Mouse (Mus musculus) lung, embryonic 15.5 days (tissue): ENCODE measurements around the gene Hdac9. TPM values are rescaled to one million over a fixed set of nuclear protein-coding genes. Genes with fewer than 3 reads are reported as not detected.

Experiments
- ATAC-seq: fragments of 200-750 bp; cut with Nextera tagmentation; 2 replicates; pipeline ENCODE4 v1.8.0; 2017; ENCODE audit warnings: moderate number of reproducible peaks, borderline replicate concordance; ENCODE audit not compliant: low FRiP score, low TSS enrichment; ENCODE audit errors: extremely low read depth
- H3K27ac ChIP-seq: fragments of 300-500 bp; sonication (generic); 2 replicates; pipeline ENCODE4 v1.5.1; 2015; ENCODE audit warnings: moderate library complexity, mild to moderate bottlenecking, inconsistent platforms
- H3K27me3 ChIP-seq: fragments of 300-500 bp; sonication (generic); 2 replicates; pipeline ENCODE4 v1.6.1; 2015; ENCODE audit warnings: inconsistent platforms
- H3K36me3 ChIP-seq: fragments of 300-500 bp; sonication (generic); 2 replicates; pipeline ENCODE4 v1.6.1; 2015; ENCODE audit warnings: inconsistent platforms
- H3K4me1 ChIP-seq: fragments of 300-500 bp; sonication (generic); 2 replicates; pipeline ENCODE4 v1.6.1; 2015; ENCODE audit warnings: inconsistent platforms
- H3K4me2 ChIP-seq: fragments of 300-500 bp; sonication (generic); 2 replicates; pipeline ENCODE4 v1.6.1; 2015; ENCODE audit warnings: inconsistent platforms, mild to moderate bottlenecking, moderate library complexity
- H3K4me3 ChIP-seq: fragments of 300-500 bp; sonication (generic); 2 replicates; pipeline ENCODE4 v1.5.1; 2015; ENCODE audit warnings: mild to moderate bottlenecking, inconsistent platforms
- H3K9ac ChIP-seq: fragments of 300-500 bp; sonication (generic); 2 replicates; pipeline ENCODE4 v1.6.1; 2015; ENCODE audit warnings: inconsistent platforms
- H3K9me3 ChIP-seq: fragments of 300-500 bp; sonication (generic); 2 replicates; pipeline ENCODE4 v1.6.1; 2016; ENCODE audit warnings: inconsistent platforms
- WGBS: fragments of 180-500 bp; shearing (Covaris S2); methylation state at CpG from one replicate; pipeline ENCODE4 v1.1.7; 2015; 5-methylcytosine and 5-hydroxymethylcytosine counted together
- polyA plus RNA-seq: library from polyadenylated mRNA; unstranded; fragments of >200 nt; fragmentation: Nextera tagmentation; extraction: Ambion mirVana; gene quantifications from 2 replicates; pipeline ENCODE4 v1.2.1, GENCODE M21; 2015

Hdac9 gene
- polyA plus RNA-seq, 1 experiment from 2014 or later = 7.5 TPM

- H3K4me1 ChIP-seq = no peaks in the 10 kb centered on the region
- 71% methylated on average over 2 of the region's 2 CpGs for WGBS
- H3K4me2 ChIP-seq = no peak overlapping the region
- H3K27ac ChIP-seq = no peak overlapping the region
- H3K9me3 ChIP-seq = no peaks in the 10 kb centered on the region
- no peaks in the 10 kb centered on the region for H3K27me3 ChIP-seq
- no peak overlapping the region for H3K9ac ChIP-seq
- H3K36me3 ChIP-seq = no peaks in the 10 kb centered on the region
- H3K4me3 ChIP-seq = no peak overlapping the region
- no peak for ATAC-seq
Observed at GRCm38 (mm10) chr12:34803721-34804120, 113.2 kb downstream of the Hdac9 start.

- 0 out of 2 replicates have a peak, but pooled peaks cover under 1% of the 10 kb centered on the region for H3K4me1 ChIP-seq
Observed at GRCm38 (mm10) chr12:34802308-34802707, 114.6 kb downstream of the Hdac9 start.

GRCm38 (mm10) chr12:34801752-34802151 is 115.1 kb downstream of the Hdac9 start:
- Histone ChIP-seq H3K9ac (no peak overlapping the region), H3K27me3 (no peaks in the 10 kb centered on the region), H3K27ac (no peak overlapping the region), H3K9me3 (no peaks in the 10 kb centered on the region), H3K4me2 (no peak overlapping the region), H3K36me3 (no peaks in the 10 kb centered on the region), H3K4me1 (0 out of 2 replicates have a peak, but pooled peaks cover 3% of the 10 kb centered on the region), H3K4me3 (no peak overlapping the region)
- no peak for ATAC-seq

More at GRCm38 (mm10) chr12:34802308-34802707, 114.6 kb downstream of the Hdac9 start:
- no peak for ATAC-seq
- Histone ChIP-seq H3K36me3 (no peaks in the 10 kb centered on the region), H3K4me2 (no peak overlapping the region), H3K9ac (no peak overlapping the region), H3K27ac (no peak overlapping the region), H3K27me3 (no peaks in the 10 kb centered on the region), H3K9me3 (no peaks in the 10 kb centered on the region), H3K4me3 (no peak overlapping the region)
- 46% methylated on average over 4 of the region's 4 CpGs for WGBS

- WGBS = 55% methylated on average over 2 of the region's 2 CpGs
- Histone ChIP-seq H3K27ac (no peak overlapping the region), H3K27me3 (no peaks in the 10 kb centered on the region), H3K4me2 (no peak overlapping the region), H3K4me3 (no peak overlapping the region), H3K9ac (no peak overlapping the region), H3K36me3 (no peaks in the 10 kb centered on the region), H3K4me1 (peaks cover 12% of the 10 kb centered on the region; the same call in 1 of the 2 replicates), H3K9me3 (no peaks in the 10 kb centered on the region)
- ATAC-seq = no peak
Observed at GRCm38 (mm10) chr12:34797389-34797788, 119.5 kb downstream of the Hdac9 start.

GRCm38 (mm10) chr12:34795487-34795886 is 121.4 kb downstream of the Hdac9 start:
- no peaks in the 10 kb centered on the region for H3K9me3 ChIP-seq
- H3K4me1 ChIP-seq = peaks cover 12% of the 10 kb centered on the region; the same call in 1 of the 2 replicates
- H3K9ac ChIP-seq = no peak overlapping the region
- H3K27me3 ChIP-seq = no peaks in the 10 kb centered on the region
- WGBS = 29% methylated on average over 4 of the region's 4 CpGs
- H3K4me3 ChIP-seq = no peak overlapping the region
- H3K4me2 ChIP-seq = no peak overlapping the region
- H3K36me3 ChIP-seq = no peaks in the 10 kb centered on the region
- no peak overlapping the region for H3K27ac ChIP-seq
- ATAC-seq = no peak

- Histone ChIP-seq H3K36me3 (no peaks in the 10 kb centered on the region), H3K9ac (no peak overlapping the region), H3K4me3 (no peak overlapping the region), H3K4me2 (no peak overlapping the region), H3K27ac (no peak overlapping the region), H3K9me3 (no peaks in the 10 kb centered on the region), H3K4me1 (peaks cover 9% of the 10 kb centered on the region; the same call in 1 of the 2 replicates), H3K27me3 (no peaks in the 10 kb centered on the region)
- no peak for ATAC-seq
- 30% methylated on average over 3 of the region's 3 CpGs for WGBS
Observed at GRCm38 (mm10) chr12:34792113-34792452, 124.8 kb downstream of the Hdac9 start.

GRCm38 (mm10) chr12:34791213-34792112 is 125.4 kb downstream of the Hdac9 start:
- no peak for ATAC-seq
- WGBS = 80% methylated on average over 10 of the region's 10 CpGs
- Histone ChIP-seq H3K9me3 (no peaks in the 10 kb centered on the region), H3K27me3 (no peaks in the 10 kb centered on the region), H3K36me3 (no peaks in the 10 kb centered on the region), H3K9ac (no peak overlapping the region), H3K4me1 (peaks cover 9% of the 10 kb centered on the region; the same call in 1 of the 2 replicates), H3K4me3 (no peak overlapping the region), H3K4me2 (no peak overlapping the region), H3K27ac (no peak overlapping the region)

- Histone ChIP-seq H3K9ac (no peak overlapping the region), H3K27ac (no peak overlapping the region), H3K9me3 (no peaks in the 10 kb centered on the region), H3K4me1 (no peaks in the 10 kb centered on the region), H3K27me3 (no peaks in the 10 kb centered on the region), H3K4me3 (no peak overlapping the region), H3K36me3 (no peaks in the 10 kb centered on the region), H3K4me2 (no peak overlapping the region)
- WGBS = 78% methylated on average over 10 of the region's 10 CpGs
- no peak for ATAC-seq
Observed at GRCm38 (mm10) chr12:34789031-34789982, 127.6 kb downstream of the Hdac9 start.

GRCm38 (mm10) chr12:34787380-34787779 is 129.5 kb downstream of the Hdac9 start:
- H3K4me2 ChIP-seq = no peak overlapping the region
- H3K27ac ChIP-seq = no peak overlapping the region
- no peak for ATAC-seq
- no peaks in the 10 kb centered on the region for H3K4me1 ChIP-seq
- H3K9ac ChIP-seq = no peak overlapping the region
- no peak overlapping the region for H3K4me3 ChIP-seq
- H3K36me3 ChIP-seq = no peaks in the 10 kb centered on the region
- no peaks in the 10 kb centered on the region for H3K9me3 ChIP-seq
- H3K27me3 ChIP-seq = no peaks in the 10 kb centered on the region

GRCm38 (mm10) chr12:34783574-34783973 is 133.3 kb downstream of the Hdac9 start:
- Histone ChIP-seq H3K27me3 (no peaks in the 10 kb centered on the region), H3K4me2 (no peak overlapping the region), H3K4me3 (no peak overlapping the region), H3K9me3 (no peaks in the 10 kb centered on the region), H3K9ac (no peak overlapping the region), H3K4me1 (no peaks in the 10 kb centered on the region), H3K36me3 (no peaks in the 10 kb centered on the region), H3K27ac (no peak overlapping the region)
- 80% methylated on average over 6 of the region's 6 CpGs for WGBS
- no peak for ATAC-seq

- H3K4me1 ChIP-seq = no peaks in the 10 kb centered on the region
- no peak overlapping the region for H3K4me2 ChIP-seq
- no peak overlapping the region for H3K9ac ChIP-seq
- 65% methylated on average over 6 of the region's 6 CpGs for WGBS
- no peak overlapping the region for H3K4me3 ChIP-seq
- H3K36me3 ChIP-seq = no peaks in the 10 kb centered on the region
- no peaks in the 10 kb centered on the region for H3K27me3 ChIP-seq
- no peak overlapping the region for H3K27ac ChIP-seq
- no peaks in the 10 kb centered on the region for H3K9me3 ChIP-seq
- ATAC-seq = no peak
Observed at GRCm38 (mm10) chr12:34779368-34779957, 137.4 kb downstream of the Hdac9 start.
